Mouse (Mus musculus) liver, embryonic 14.5 days (tissue): Measurements from ENCODE around the gene Arhgap10. TPM values are rescaled to one million over a fixed set of nuclear protein-coding genes. Genes with fewer than 3 reads are reported as not detected.

Experiments
- ATAC-seq: fragments of 200-750 bp; cut with Nextera tagmentation; 2 replicates; pipeline ENCODE4 v1.8.0; 2017; ENCODE audit warnings: moderate number of reproducible peaks, mild to moderate bottlenecking, moderate library complexity; ENCODE audit not compliant: insufficient read depth
- DNase-seq, 3 experiments: peaks; one replicate each; pipeline ENCODE4 v3.0.0-alpha.2; 2012 to 2013; ENCODE audit warnings: low read depth in 3 of 3, low spot score in 3 of 3
- H3K27ac ChIP-seq: fragments of 300-500 bp; sonication (generic); 2 replicates; pipeline ENCODE4 v1.5.1; 2014; ENCODE audit warnings: moderate library complexity, mild to moderate bottlenecking, control low read depth, inconsistent platforms
- H3K27me3 ChIP-seq: fragments of 300-500 bp; sonication (generic); 2 replicates; pipeline ENCODE4 v1.6.1; 2014; ENCODE audit warnings: mild to moderate bottlenecking, low read length, moderate library complexity; ENCODE audit not compliant: control insufficient read depth, insufficient read depth
- H3K36me3 ChIP-seq: fragments of 300-500 bp; sonication (generic); replicated peaks from 2 replicates; pipeline ENCODE4 v1.6.1; 2014; ENCODE audit warnings: low read depth; ENCODE audit not compliant: control insufficient read depth, insufficient read depth
- H3K4me1 ChIP-seq, 2 experiments: fragments of 200-500 bp in 1 of 2; fragments of 300-500 bp in 1 of 2; sonication (generic) in 1 of 2; replicated peaks; 2 replicates each; pipeline ENCODE4 v1.6.1; 2012 to 2014; ENCODE audit warnings: antibody characterized with exemption in 1 of 2, inconsistent platforms in 1 of 2, low read length in 1 of 2; ENCODE audit not compliant: control insufficient read depth in 2 of 2, insufficient read depth in 2 of 2
- H3K4me2 ChIP-seq: fragments of 300-500 bp; sonication (generic); 2 replicates; pipeline ENCODE4 v1.6.1; 2014; ENCODE audit warnings: low read depth, mild to moderate bottlenecking, control low read depth, moderate library complexity
- H3K4me3 ChIP-seq, 2 experiments: fragments of 200-500 bp in 1 of 2; fragments of 300-500 bp in 1 of 2; sonication (generic) in 1 of 2; 2 replicates each; pipeline ENCODE4 v1.5.1; 2012 to 2014; ENCODE audit warnings: low read depth in 2 of 2, low read length in 2 of 2, mild to moderate bottlenecking in 2 of 2, control low read depth in 1 of 2, inconsistent platforms in 1 of 2, moderate library complexity in 1 of 2; ENCODE audit not compliant: insufficient read depth in 1 of 2
- H3K9ac ChIP-seq: fragments of 300-500 bp; sonication (generic); replicated peaks from 2 replicates; pipeline ENCODE4 v1.6.1; 2014; ENCODE audit warnings: mild to moderate bottlenecking, control low read depth, moderate library complexity
- H3K9me3 ChIP-seq: fragments of 300-500 bp; sonication (generic); 2 replicates; pipeline ENCODE4 v1.6.1; 2016; ENCODE audit warnings: low read length, mixed read lengths; ENCODE audit not compliant: control insufficient read depth
- CTCF ChIP-seq: IDR thresholded peaks from 2 replicates; pipeline ENCODE4 v1.5.1; 2016; ENCODE audit warnings: antibody characterized with exemption, low read depth, control low read depth
- EP300 ChIP-seq: IDR thresholded peaks from 2 replicates; pipeline ENCODE4 v1.6.1; 2016; ENCODE audit warnings: antibody characterized with exemption, low read depth
- WGBS: fragments of 180-500 bp; shearing (Covaris S2); extraction: QIAGEN DNeasy Blood & Tissue Kit; methylation state at CpG from one replicate; pipeline ENCODE4 v1.1.7; 2014; ENCODE audit not compliant: insufficient replicate concordance; 5-methylcytosine and 5-hydroxymethylcytosine counted together
- polyA plus RNA-seq, 2 experiments: library from polyadenylated mRNA; depleted of rRNA in 1 of 2; stranded (reverse) in 1 of 2; unstranded in 1 of 2; fragments of >200 nt; fragmentation: Nextera tagmentation in 1 of 2; extraction: Ambion mirVana in 1 of 2; gene quantifications; 2 replicates each; pipeline versions ENCODE4 v1.2.1 to v1.2.3; 2012 to 2014

Gene Arhgap10
- polyA plus RNA-seq, 2 experiments = 4.6 TPM

- no peak overlapping the region for H3K9ac ChIP-seq
- no peak overlapping the region for H3K27ac ChIP-seq
- no peaks in the 10 kb centered on the region for H3K4me1 ChIP-seq
- TF ChIP-seq EP300 = no peak
- TF ChIP-seq CTCF = no peak
- no peaks in the 10 kb centered on the region for H3K36me3 ChIP-seq
- DNase-seq (no peak), ATAC-seq (no peak)
- H3K4me2 ChIP-seq = no peak overlapping the region
- no peaks in the 10 kb centered on the region for H3K27me3 ChIP-seq
- H3K9me3 ChIP-seq = no peaks in the 10 kb centered on the region
- H3K4me3 ChIP-seq = no peak overlapping the region
- 78% methylated on average over 8 of the region's 8 CpGs for WGBS
These were observed 207.7 kb downstream of the Arhgap10 start for GRCm38 (mm10) chr8:77310026-77310425.

DNA sequence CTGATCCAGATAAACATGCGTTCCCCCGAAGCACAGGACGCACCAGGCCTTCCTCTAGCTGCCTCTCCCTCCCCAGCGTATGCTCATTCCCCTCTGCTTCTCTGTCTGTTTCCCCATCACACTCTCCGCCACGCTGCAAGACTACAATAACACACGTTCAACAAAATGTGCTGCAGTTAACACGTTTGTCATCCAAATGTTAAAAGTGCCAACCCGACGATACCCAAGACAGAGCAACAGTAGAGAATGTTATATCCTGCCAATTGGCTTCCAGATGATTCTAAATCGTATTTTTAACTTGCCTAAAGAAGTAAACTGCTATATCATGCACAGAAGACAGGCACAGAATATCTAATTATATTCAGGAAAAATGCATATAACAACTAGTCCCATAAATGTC lies 223.2 kb downstream of the Arhgap10 start:
- no peaks in the 10 kb centered on the region for H3K4me1 ChIP-seq
- H3K4me2 ChIP-seq = no peak overlapping the region
- H3K27ac ChIP-seq = no peak overlapping the region
- no peak overlapping the region for H3K4me3 ChIP-seq
- no peaks in the 10 kb centered on the region; the same call in 1 of the 2 replicates for H3K9me3 ChIP-seq
- DNase-seq (no peak), ATAC-seq (no peak)
- no peak overlapping the region for H3K9ac ChIP-seq
- no peak for TF ChIP-seq EP300
- TF ChIP-seq CTCF = no peak
- H3K27me3 ChIP-seq = no peaks in the 10 kb centered on the region
- 79% methylated on average over 11 of the region's 11 CpGs for WGBS
- no peaks in the 10 kb centered on the region for H3K36me3 ChIP-seq

- no peak for ATAC-seq
- H3K27me3 ChIP-seq = no peaks in the 10 kb centered on the region
- H3K36me3 ChIP-seq = no peaks in the 10 kb centered on the region
- no peak overlapping the region for H3K9ac ChIP-seq
- no peak overlapping the region for H3K4me2 ChIP-seq
- no peak overlapping the region for H3K27ac ChIP-seq
- H3K9me3 ChIP-seq = no peaks in the 10 kb centered on the region; the same call in 1 of the 2 replicates
- 65% methylated on average over 11 of the region's 11 CpGs for WGBS
- H3K4me3 ChIP-seq = no peak overlapping the region
- TF ChIP-seq CTCF (no peak), EP300 (no peak)
- DNase-seq = no peak
- no peaks in the 10 kb centered on the region for H3K4me1 ChIP-seq
These were observed 225.1 kb downstream of the Arhgap10 start for GRCm38 (mm10) chr8:77292649-77293048.

GRCm38 (mm10) chr8:77292120-77292519 lies 225.6 kb downstream of the Arhgap10 start:
- TF ChIP-seq EP300 (no peak), CTCF (no peak)
- no peak overlapping the region for H3K4me3 ChIP-seq
- H3K9ac ChIP-seq = no peak overlapping the region
- WGBS = 61% methylated on average over 4 of the region's 4 CpGs
- no peaks in the 10 kb centered on the region; the same call in 1 of the 2 replicates for H3K9me3 ChIP-seq
- H3K4me2 ChIP-seq = no peak overlapping the region
- no peaks in the 10 kb centered on the region for H3K27me3 ChIP-seq
- H3K36me3 ChIP-seq = no peaks in the 10 kb centered on the region
- no peak for DNase-seq
- no peak overlapping the region for H3K27ac ChIP-seq
- no peak for ATAC-seq
- H3K4me1 ChIP-seq = no peaks in the 10 kb centered on the region

- Histone ChIP-seq H3K4me3 (no peak overlapping the region), H3K36me3 (no peaks in the 10 kb centered on the region), H3K4me1 (no peaks in the 10 kb centered on the region), H3K4me2 (no peak overlapping the region), H3K9ac (no peak overlapping the region), H3K27me3 (no peaks in the 10 kb centered on the region), H3K27ac (no peak overlapping the region), H3K9me3 (no peaks in the 10 kb centered on the region)
- TF ChIP-seq EP300 (no peak), CTCF (no peak)
- DNase-seq (no peak), ATAC-seq (no peak)
- 82% methylated on average over 12 of the region's 12 CpGs for WGBS
These were observed 229.3 kb downstream of the Arhgap10 start for GRCm38 (mm10) chr8:77288492-77288891.
